Mouse (Mus musculus): Measurements from ENCODE around the gene Fgd6.

DNA sequence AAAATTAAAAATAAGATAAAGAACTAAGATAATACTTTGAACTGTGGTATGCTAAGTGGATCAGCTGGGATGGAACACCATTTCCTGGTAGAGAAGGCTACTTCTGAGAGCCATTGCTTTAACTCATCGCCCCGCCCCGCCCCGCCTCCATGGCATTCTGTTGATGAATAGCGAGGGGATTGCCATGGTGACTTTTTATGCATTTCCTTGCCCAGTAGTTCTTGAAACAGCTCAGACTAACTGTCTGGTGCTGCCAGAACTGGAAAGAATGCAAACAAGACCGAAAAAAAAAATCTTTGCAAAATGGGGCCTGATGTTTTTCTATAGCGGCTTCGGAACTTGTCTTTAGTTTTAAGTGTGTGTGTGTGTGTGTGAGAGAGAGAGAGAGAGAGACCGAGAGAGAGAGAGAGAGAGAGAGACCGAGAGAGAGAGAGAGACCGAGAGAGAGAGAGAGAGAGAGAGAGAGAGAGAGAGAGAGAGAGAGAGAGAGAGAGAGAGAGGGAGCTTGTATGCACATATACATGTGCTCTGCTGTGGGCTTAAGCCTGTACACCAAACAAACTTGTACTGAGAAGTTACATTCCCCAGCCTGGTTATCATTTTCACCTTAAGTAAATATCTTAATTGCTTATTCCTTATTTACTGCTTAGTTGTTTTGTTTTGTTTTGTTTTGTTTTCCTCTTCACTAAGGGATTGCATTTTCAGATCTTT, 51.7 kb downstream of the Fgd6 start:
- TF ChIP-seq CTCF (IDR thresholded peaks at IDR 0.05; ENCODE audit: low read depth, low read length) (no peak), TAL1 (conservative IDR thresholded peaks at IDR 0.05; ENCODE audit: low read depth, low read length) (no peak), GATA1 (IDR thresholded peaks at IDR 0.05; ENCODE audit: borderline replicate concordance, low read length) (no peak)

Data from G1E (cell line).